28 mouse cellular contexts compared by ENCODE assay signal in the genomic region with DNA sequence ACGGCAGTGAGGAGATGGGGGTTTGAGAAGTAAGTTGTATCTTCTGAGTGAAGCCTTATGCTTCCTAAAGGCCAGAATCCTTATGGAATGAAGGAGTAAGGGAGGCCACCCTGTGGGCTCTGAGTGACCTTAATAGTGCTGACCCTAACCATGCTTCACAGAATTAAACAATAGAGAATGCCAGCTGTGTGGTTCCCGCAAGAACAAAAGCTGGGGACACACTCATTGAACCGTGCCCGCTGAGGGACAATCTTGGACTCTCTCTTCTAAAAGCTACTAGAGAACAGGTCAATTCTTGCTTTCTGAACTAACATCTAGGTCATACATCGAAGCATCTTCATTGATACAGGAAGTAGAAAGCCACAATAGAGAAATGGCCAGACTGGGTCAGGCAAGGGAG.
DNase-seq lines count a peak whose midpoint lies in the region; ATAC-seq and TF ChIP-seq lines count a peak whose summit lies in the region.
"Had no signal": no experiment of that assay in that cellular context is flagged by ENCODE, and none has a peak within 500 bp of the region (broad histone marks: within the 10 kb centered on the region; RNA-seq: fewer than 3 reads in every experiment).

No protein-coding gene starts in this region.

- dilution Hi-C loops in CH12.LX (cut with MboI; ENCODE audit: extremely low pct_ligation_motif_present, extremely low pct_unique_long_range_greater_than_20kb, low sequenced_read_pairs): no loop called here

- DNase-seq in forebrain, embryonic 10.5 days (ENCODE audit: extremely low spot score, low spot score): no peak
- peak; percentile 38 for DNase-seq in hindbrain, embryonic 11.5 days (ENCODE audit: low spot score)
- no peak for DNase-seq in hindbrain, postnatal 0 days (ENCODE audit: low spot score)
- DNase-seq in CH12.LX (ENCODE audit: extremely low read depth): no peak
- peak; percentile 72 for DNase-seq in retina, embryonic 14.5 days (ENCODE audit: low spot score)
- DNase-seq in ovary, adult 18-20 months (ENCODE audit: low spot score): no peak
- DNase-seq: adrenal gland, postnatal 14 days; cerebellum, adult 11-12 months; cerebellum, adult 9-11 months; heart, postnatal 4 days; kidney, postnatal 10 days; layer of hippocampus, adult 9-11 months; liver, embryonic 13.5 days; lung, postnatal 4 days; spleen, adult 18-20 months; thymus, adult 18-20 months; thymus, postnatal 25 days had no signal

- H3K4me3 ChIP-seq in forebrain, embryonic 10.5 days: no peak overlapping the region
- H3K4me3 ChIP-seq in forebrain, embryonic 12.5 days (replicated peaks): no peak overlapping the region
- H3K4me3 ChIP-seq in hindbrain, embryonic 11.5 days (ENCODE audit: low read depth, low read length): no peak overlapping the region
- no peak overlapping the region for H3K4me3 ChIP-seq in hindbrain, postnatal 0 days (ENCODE audit: low read length)
- H3K4me3 ChIP-seq in CH12.LX (replicated peaks in 1 of 3; ENCODE audit: low read depth in 2 of 3, low read length in 2 of 3, poor library complexity in 1 of 3): no peak overlapping the region
- H3K4me3 ChIP-seq: forebrain, embryonic 15.5 days; limb, embryonic 10.5 days; limb, embryonic 15.5 days; liver, embryonic 13.5 days; megakaryocyte, embryonic 14.5 days; neural tube, embryonic 13.5 days had no signal

- H3K9ac ChIP-seq in forebrain, embryonic 12.5 days: no peak overlapping the region
- H3K9ac ChIP-seq in hindbrain, embryonic 11.5 days (ENCODE audit: low read depth, low read length): no peak overlapping the region
- no peak overlapping the region for H3K9ac ChIP-seq in hindbrain, postnatal 0 days (replicated peaks; ENCODE audit: low read length)
- H3K9ac ChIP-seq in CH12.LX (ENCODE audit: insufficient read depth, low read depth): no peak overlapping the region
- H3K9ac ChIP-seq: forebrain, embryonic 15.5 days; limb, embryonic 15.5 days; liver, embryonic 13.5 days; neural tube, embryonic 13.5 days had no signal

- peaks cover 2% of the 10 kb centered on the region; the same call in 1 of the 2 replicates for H3K9me3 ChIP-seq in forebrain, embryonic 10.5 days
- H3K9me3 ChIP-seq in forebrain, embryonic 12.5 days: no peaks in the 10 kb centered on the region
- no peaks in the 10 kb centered on the region for H3K9me3 ChIP-seq in hindbrain, embryonic 11.5 days (ENCODE audit: control insufficient read depth, low read length)
- H3K9me3 ChIP-seq in hindbrain, postnatal 0 days (ENCODE audit: low read length): no peaks in the 10 kb centered on the region
- no peaks in the 10 kb centered on the region for H3K9me3 ChIP-seq in CH12.LX (replicated peaks; ENCODE audit: low read length)
- H3K9me3 ChIP-seq: forebrain, embryonic 15.5 days; limb, embryonic 10.5 days; limb, embryonic 15.5 days; liver, embryonic 13.5 days; neural tube, embryonic 13.5 days had no signal

- no peaks in the 10 kb centered on the region for H3K79me2 ChIP-seq in CH12.LX (replicated peaks; ENCODE audit: control insufficient read depth, extremely low read depth, insufficient read depth, poor library complexity, severe bottlenecking)

- 42% methylated on average over 5 of the region's 5 CpGs for WGBS in forebrain, embryonic 10.5 days
- WGBS in forebrain, embryonic 12.5 days: 27% methylated on average over 5 of the region's 5 CpGs
- WGBS in hindbrain, embryonic 11.5 days: 33% methylated on average over 5 of the region's 5 CpGs
- 32% methylated on average over 5 of the region's 5 CpGs for WGBS in hindbrain, postnatal 0 days

- no peak for TF ChIP-seq EP300 in CH12.LX (IDR thresholded peaks at IDR 0.05; ENCODE audit: low read length)

- TF ChIP-seq CTCF in hindbrain, postnatal 0 days (IDR thresholded peaks at IDR 0.05; ENCODE audit: low read depth): no peak
- TF ChIP-seq CTCF in CH12.LX (conservative IDR thresholded peaks at IDR 0.05 in 1 of 2, IDR thresholded peaks at IDR 0.05 in 1 of 2; ENCODE audit: low read depth in 2 of 2, low read length in 2 of 2): no peak

- in situ Hi-C loops in CH12.LX (cut with MboI; ENCODE audit: low pct_ligation_motif_present, low pct_unique_long_range_greater_than_20kb, low sequenced_read_pairs): loop anchor here (25.0 kb wide), 1 partner anchor 420 kb away; a partner anchor contains a TSS

- H3K27me3 ChIP-seq in forebrain, embryonic 10.5 days (ENCODE audit: poor library complexity, severe bottlenecking): peaks cover 32% of the 10 kb centered on the region
- H3K27me3 ChIP-seq in forebrain, embryonic 12.5 days: 0 out of 2 replicates have a peak, but pooled peaks cover 3% of the 10 kb centered on the region
- no peaks in the 10 kb centered on the region for H3K27me3 ChIP-seq in hindbrain, embryonic 11.5 days (ENCODE audit: control insufficient read depth, insufficient read depth, low read length)
- no peaks in the 10 kb centered on the region for H3K27me3 ChIP-seq in hindbrain, postnatal 0 days (ENCODE audit: insufficient read depth, low read length)
- H3K27me3 ChIP-seq in CH12.LX (replicated peaks): no peaks in the 10 kb centered on the region
- H3K27me3 ChIP-seq: forebrain, embryonic 15.5 days; limb, embryonic 15.5 days; liver, embryonic 13.5 days; megakaryocyte, embryonic 14.5 days; neural tube, embryonic 13.5 days had no signal

- ATAC-seq in forebrain, embryonic 12.5 days (ENCODE audit: low FRiP score): no peak
- ATAC-seq in hindbrain, embryonic 11.5 days (ENCODE audit: low FRiP score): no peak
- no peak for ATAC-seq in hindbrain, postnatal 0 days
- ATAC-seq: forebrain, embryonic 15.5 days; intestine, postnatal 0 days; lung, postnatal 0 days; midbrain, embryonic 16.5 days had no signal

- H3K4me1 ChIP-seq in forebrain, embryonic 10.5 days: peaks cover 65% of the 10 kb centered on the region
- peaks cover 39% of the 10 kb centered on the region for H3K4me1 ChIP-seq in forebrain, embryonic 12.5 days
- H3K4me1 ChIP-seq in hindbrain, embryonic 11.5 days (replicated peaks; ENCODE audit: control insufficient read depth, insufficient read depth, low read length): peaks cover 4% of the 10 kb centered on the region
- peaks cover 14% of the 10 kb centered on the region for H3K4me1 ChIP-seq in hindbrain, postnatal 0 days (ENCODE audit: insufficient read depth, low read length)
- peaks cover 0 to 2% of the 10 kb centered on the region in 2 experiments; a peak in 1 of 4 replicates for H3K4me1 ChIP-seq in CH12.LX (ENCODE audit: control insufficient read depth in 1 of 2, insufficient read depth in 2 of 2)
- H3K4me1 ChIP-seq: megakaryocyte, embryonic 14.5 days had no signal

- H3K36me3 ChIP-seq in forebrain, embryonic 10.5 days (replicated peaks): no peaks in the 10 kb centered on the region
- H3K36me3 ChIP-seq in forebrain, embryonic 12.5 days (replicated peaks): no peaks in the 10 kb centered on the region
- H3K36me3 ChIP-seq in hindbrain, embryonic 11.5 days (ENCODE audit: control insufficient read depth, insufficient read depth, low read length): no peaks in the 10 kb centered on the region
- H3K36me3 ChIP-seq in hindbrain, postnatal 0 days (ENCODE audit: insufficient read depth, low read length): no peaks in the 10 kb centered on the region
- no peaks in the 10 kb centered on the region for H3K36me3 ChIP-seq in CH12.LX (replicated peaks in 1 of 2; ENCODE audit: control insufficient read depth in 1 of 2, insufficient read depth in 1 of 2, low read length in 1 of 2)
- H3K36me3 ChIP-seq: forebrain, embryonic 15.5 days; limb, embryonic 10.5 days; limb, embryonic 15.5 days; liver, embryonic 13.5 days; neural tube, embryonic 13.5 days had no signal

- TF ChIP-seq POLR2A in CH12.LX (IDR thresholded peaks at IDR 0.05; ENCODE audit: low read depth, low read length): no peak

- peak overlapping the region; percentile 56 for H3K27ac ChIP-seq in forebrain, embryonic 10.5 days
- H3K27ac ChIP-seq in forebrain, embryonic 12.5 days: no peak overlapping the region
- H3K27ac ChIP-seq in hindbrain, embryonic 11.5 days (ENCODE audit: low read depth, low read length): no peak overlapping the region
- no peak overlapping the region for H3K27ac ChIP-seq in hindbrain, postnatal 0 days
- H3K27ac ChIP-seq in CH12.LX (ENCODE audit: insufficient read depth, low read depth): no peak overlapping the region
- H3K27ac ChIP-seq: forebrain, embryonic 15.5 days; limb, embryonic 10.5 days; limb, embryonic 15.5 days; liver, embryonic 13.5 days; neural tube, embryonic 13.5 days; stomach, postnatal 0 days had no signal

- H3K4me2 ChIP-seq in forebrain, embryonic 12.5 days: no peak overlapping the region
- H3K4me2 ChIP-seq in hindbrain, embryonic 11.5 days (replicated peaks; ENCODE audit: low read depth, low read length): no peak overlapping the region
- H3K4me2 ChIP-seq in hindbrain, postnatal 0 days (ENCODE audit: low read depth, low read length): no peak overlapping the region
- peak overlapping the region; percentile 60; the same call in 1 of the 2 replicates for H3K4me2 ChIP-seq in CH12.LX (ENCODE audit: insufficient read depth, low read depth, poor library complexity, severe bottlenecking)
- H3K4me2 ChIP-seq: forebrain, embryonic 15.5 days; heart, embryonic 11.5 days; limb, embryonic 15.5 days; liver, embryonic 13.5 days; neural tube, embryonic 13.5 days had no signal

- no peak for TF ChIP-seq RAD21 in CH12.LX (IDR thresholded peaks at IDR 0.05; ENCODE audit: low read depth, low read length)

TF ChIP-seq in CH12.LX, 34 proteins besides CTCF, POLR2A, EP300 and RAD21:
- TF ChIP-seq POLR2AphosphoS2 (IDR thresholded peaks at IDR 0.05; ENCODE audit: low read depth, low read length) (no peak), USF1 (IDR thresholded peaks at IDR 0.05; ENCODE audit: low read depth, low read length) (no peak), ETS1 (conservative IDR thresholded peaks at IDR 0.05; ENCODE audit: low read depth, low read length) (no peak), MAFK (IDR thresholded peaks at IDR 0.05; ENCODE audit: insufficient replicate concordance, low read length) (no peak), ZNF384 (IDR thresholded peaks at IDR 0.05; ENCODE audit: low read depth, low read length) (no peak), KAT2A (IDR thresholded peaks at IDR 0.05; ENCODE audit: insufficient replicate concordance, low read length) (no peak), IRF4 (IDR thresholded peaks at IDR 0.05; ENCODE audit: low read depth, low read length) (no peak), ZMIZ1 (IDR thresholded peaks at IDR 0.05; ENCODE audit: low read depth, low read length) (no peak), USF2 (conservative IDR thresholded peaks at IDR 0.05; ENCODE audit: low read depth, low read length) (no peak), TCF12 (IDR thresholded peaks at IDR 0.05; ENCODE audit: low read depth, low read length) (no peak), MAX (IDR thresholded peaks at IDR 0.05; ENCODE audit: low read length) (no peak), GABPA (IDR thresholded peaks at IDR 0.05; ENCODE audit: insufficient replicate concordance, low read depth, low read length) (no peak), TBP (conservative IDR thresholded peaks at IDR 0.05; ENCODE audit: low read depth, low read length) (no peak), NELFE (IDR thresholded peaks at IDR 0.05; ENCODE audit: low read depth, low read length) (no peak), ZC3H11A (IDR thresholded peaks at IDR 0.05; ENCODE audit: low read depth, low read length) (no peak)

Comparison
In these comparisons a context has a peak if more than half of its experiments do, and no peak if none do; other contexts are left out.
1. DNase-seq: peak in hindbrain, embryonic 11.5 days (single experiment) and retina, embryonic 14.5 days (single experiment); none in forebrain, embryonic 10.5 days (single experiment), hindbrain, postnatal 0 days (single experiment), CH12.LX (single experiment) and ovary, adult 18-20 months (single experiment).